Mouse (Mus musculus): ENCODE data around the gene Eef2. TPM values are rescaled to one million over a fixed set of nuclear protein-coding genes. Genes with fewer than 3 reads are reported as not detected.

Gene Eef2
- 1,507 and 1,673 TPM in 2 replicates for polyA plus RNA-seq (2012; rRNA removed)

DNA sequence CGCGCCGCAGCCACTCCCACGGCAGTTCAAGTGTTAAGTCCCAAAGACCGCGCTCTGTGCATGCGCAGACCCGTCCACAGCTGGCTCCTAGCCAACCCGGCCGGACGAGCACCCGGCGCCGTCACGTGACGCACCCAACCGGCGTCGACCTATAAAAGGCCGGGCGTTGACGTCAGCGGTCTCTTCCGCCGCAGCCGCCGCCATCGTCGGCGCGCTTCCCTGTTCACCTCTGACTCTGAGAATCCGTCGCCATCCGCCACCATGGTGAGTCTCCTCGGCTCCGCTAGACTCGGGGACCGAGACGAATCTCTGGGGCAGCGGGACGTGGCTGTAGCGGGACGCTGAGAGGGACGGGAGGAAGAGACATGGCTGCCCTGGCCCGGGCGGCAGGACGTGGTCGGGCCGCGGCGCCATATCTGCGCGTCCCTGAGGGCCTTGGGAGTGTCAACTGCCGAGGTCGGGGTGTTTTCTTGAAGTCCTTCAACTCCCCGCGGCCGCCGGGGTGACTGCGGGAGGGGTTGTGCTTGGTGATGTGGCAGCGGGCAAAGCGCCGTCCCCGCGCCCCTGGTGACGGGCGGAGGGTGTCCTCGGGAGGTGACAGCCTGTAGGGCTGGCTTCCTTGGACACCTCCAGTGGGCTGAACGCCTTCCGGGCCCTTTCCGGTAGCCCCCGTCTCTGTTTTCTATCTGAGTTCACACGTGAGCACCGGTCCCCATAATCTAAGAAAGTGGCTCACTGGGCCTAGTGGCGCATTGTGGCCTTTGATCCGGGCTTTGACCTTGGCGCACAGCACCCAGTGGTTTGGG lies at the start of gene Eef2:
Eef2 (plus strand) TSS at position 166 of the 806 bp plus-strand sequence.
- Histone ChIP-seq H3K4me3 (ENCODE audit: control insufficient read depth, low read depth, low read length) (peak within 1 kb of the TSS; percentile 94), H3K4me1 (ENCODE audit: control insufficient read depth, insufficient read depth, low read length) (peaks cover 24% of the 10 kb centered on the region), H3K36me3 (ENCODE audit: control insufficient read depth, insufficient read depth, low read length) (no peaks in the 10 kb centered on the region; the same call in none of the 2 replicates), H3K27me3 (ENCODE audit: control insufficient read depth, insufficient read depth, low read length) (no peaks in the 10 kb centered on the region), H3K27ac (ENCODE audit: control insufficient read depth, insufficient read depth, low read depth, low read length) (peak within 1 kb of the TSS; percentile 97)
- TF ChIP-seq CTCF (IDR thresholded peaks at IDR 0.05; ENCODE audit: control insufficient read depth, insufficient read depth, insufficient replicate concordance, low read depth, low read length) (peak; percentile 2; the same call in 1 of the 2 replicates), POLR2A (IDR thresholded peaks at IDR 0.05; ENCODE audit: control insufficient read depth, low read depth, low read length) (peak; percentile 100)

DNA sequence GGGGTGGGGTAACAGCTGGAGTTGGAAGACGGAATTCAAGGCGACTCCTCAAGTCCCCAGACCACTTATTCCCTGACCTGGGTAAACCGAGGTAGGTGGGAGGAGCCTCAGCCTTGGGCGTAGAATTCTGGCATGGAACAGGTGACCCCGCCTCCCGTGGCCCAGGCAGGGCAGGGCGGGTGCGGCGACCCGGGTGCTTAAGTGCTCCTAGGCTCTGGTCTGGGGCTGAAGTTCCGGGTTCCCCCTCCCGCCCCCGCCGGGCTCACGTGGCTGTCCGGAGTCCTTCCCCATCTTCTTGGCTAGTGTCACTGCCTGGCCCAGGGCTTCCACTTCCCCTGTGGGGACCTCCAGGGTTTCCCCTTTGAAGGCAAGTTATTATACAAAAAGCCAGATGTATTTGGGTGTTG lies 42.2 kb upstream of the Eef2 start:
- H3K27ac ChIP-seq (ENCODE audit: control insufficient read depth, insufficient read depth, low read depth, low read length) = 0 out of 2 replicates have a peak overlapping the region, but pooled peaks have one; percentile 5
- H3K4me1 ChIP-seq (ENCODE audit: control insufficient read depth, insufficient read depth, low read length) = peaks cover 39% of the 10 kb centered on the region
- H3K4me3 ChIP-seq (ENCODE audit: control insufficient read depth, low read depth, low read length) = peak overlapping the region; percentile 11
- H3K27me3 ChIP-seq (ENCODE audit: control insufficient read depth, insufficient read depth, low read length) = no peaks in the 10 kb centered on the region
- TF ChIP-seq POLR2A (IDR thresholded peaks at IDR 0.05; ENCODE audit: control insufficient read depth, low read depth, low read length) (no peak), CTCF (IDR thresholded peaks at IDR 0.05; ENCODE audit: control insufficient read depth, insufficient read depth, insufficient replicate concordance, low read depth, low read length) (no peak)
- H3K36me3 ChIP-seq (ENCODE audit: control insufficient read depth, insufficient read depth, low read length) = no peaks in the 10 kb centered on the region

DNA sequence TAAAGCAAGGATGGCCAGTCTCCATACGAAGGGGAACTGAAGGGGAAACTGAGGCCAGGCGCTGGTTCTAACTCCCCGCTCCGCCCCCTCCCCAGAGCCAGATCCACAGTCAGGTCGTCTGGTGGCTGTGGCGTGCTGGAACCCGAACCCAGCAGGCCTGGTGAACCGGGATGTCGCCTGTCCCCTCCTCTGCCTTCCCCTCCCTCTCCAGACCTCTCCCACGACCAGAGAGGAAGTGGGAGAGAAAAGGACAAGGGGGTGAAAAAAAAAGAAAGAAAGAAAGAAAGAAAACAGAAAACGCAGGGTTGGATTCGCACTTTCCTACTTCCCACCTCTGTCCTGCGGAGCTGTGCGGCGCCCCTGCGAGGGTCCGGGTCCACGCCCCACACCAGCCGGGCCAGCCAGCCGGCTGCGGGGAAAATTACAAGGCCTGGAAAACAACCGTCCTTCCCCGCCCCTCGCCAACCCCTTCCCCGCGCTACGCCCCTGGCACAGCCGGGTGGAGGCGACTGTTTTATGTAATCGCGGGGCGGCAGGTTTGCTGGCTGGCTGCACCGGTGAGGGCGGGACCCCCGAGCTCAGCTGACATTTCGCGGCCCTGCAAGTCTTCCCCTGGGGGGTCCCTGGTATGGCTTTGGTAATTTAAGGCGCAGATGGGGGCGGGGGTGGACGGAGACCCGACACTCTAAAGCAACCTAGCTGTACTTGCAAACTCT lies 41.3 kb upstream of the Eef2 start, which contains the start of gene Zbtb7a:
Zbtb7a (plus strand) TSS at position 255 of the 716 bp plus-strand sequence.
- Histone ChIP-seq H3K4me3 (ENCODE audit: control insufficient read depth, low read depth, low read length) (peak within 1 kb of the TSS; percentile 79), H3K36me3 (ENCODE audit: control insufficient read depth, insufficient read depth, low read length) (no peaks in the 10 kb centered on the region), H3K27me3 (ENCODE audit: control insufficient read depth, insufficient read depth, low read length) (no peaks in the 10 kb centered on the region), H3K4me1 (ENCODE audit: control insufficient read depth, insufficient read depth, low read length) (peaks cover 39% of the 10 kb centered on the region), H3K27ac (ENCODE audit: control insufficient read depth, insufficient read depth, low read depth, low read length) (peak within 1 kb of the TSS; percentile 55)
- TF ChIP-seq CTCF (IDR thresholded peaks at IDR 0.05; ENCODE audit: control insufficient read depth, insufficient read depth, insufficient replicate concordance, low read depth, low read length) (no peak), POLR2A (IDR thresholded peaks at IDR 0.05; ENCODE audit: control insufficient read depth, low read depth, low read length) (no peak; the same call in 1 of the 2 replicates)

DNA sequence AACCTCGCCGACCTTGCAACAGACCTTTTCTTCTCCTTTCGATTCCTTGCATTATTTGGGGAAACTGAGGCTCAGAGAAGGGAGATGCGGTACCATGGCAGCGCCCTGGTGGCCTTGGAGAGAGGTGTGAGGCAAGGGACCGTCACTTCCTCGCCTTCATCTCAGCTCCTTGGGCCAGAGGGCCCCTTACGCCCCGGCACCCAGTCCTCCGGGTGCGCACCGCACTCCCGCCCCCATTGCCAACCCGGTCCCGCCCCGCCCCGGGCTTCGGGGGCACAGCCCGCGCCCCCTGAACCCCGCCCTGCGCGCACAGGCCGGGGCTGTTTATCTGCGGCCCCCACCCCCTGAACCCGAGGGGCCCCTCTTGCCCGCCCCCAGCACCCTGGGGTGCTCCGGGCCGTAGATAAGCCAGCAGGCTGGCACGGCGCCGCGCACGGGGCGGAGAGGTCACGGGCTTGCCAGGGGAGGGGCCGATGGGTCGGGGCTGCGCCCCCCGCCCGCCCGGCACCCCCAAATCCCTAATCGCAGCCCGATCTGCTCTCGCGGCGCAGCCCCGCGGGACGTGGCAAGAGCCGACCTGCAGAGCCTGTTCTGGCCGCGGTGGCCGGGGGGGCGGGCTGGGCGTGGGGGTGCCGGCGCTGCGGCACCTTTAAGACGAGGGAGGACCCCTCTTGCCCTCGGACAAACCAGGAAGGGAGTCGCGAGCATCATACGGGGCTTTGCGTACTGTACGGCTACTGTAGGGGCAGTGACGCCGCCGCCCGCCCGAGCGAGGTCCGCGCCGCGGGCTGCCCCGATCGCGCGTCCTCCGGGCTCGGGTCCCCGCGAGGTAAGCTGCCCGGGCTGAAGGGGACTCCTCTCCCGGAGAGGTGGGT lies 40.4 kb upstream of the Eef2 start:
- peak overlapping the region; percentile 84 for H3K27ac ChIP-seq (ENCODE audit: control insufficient read depth, insufficient read depth, low read depth, low read length)
- H3K36me3 ChIP-seq (ENCODE audit: control insufficient read depth, insufficient read depth, low read length) = no peaks in the 10 kb centered on the region
- H3K4me3 ChIP-seq (ENCODE audit: control insufficient read depth, low read depth, low read length) = peak overlapping the region; percentile 79
- no peaks in the 10 kb centered on the region for H3K27me3 ChIP-seq (ENCODE audit: control insufficient read depth, insufficient read depth, low read length)
- TF ChIP-seq POLR2A (IDR thresholded peaks at IDR 0.05; ENCODE audit: control insufficient read depth, low read depth, low read length) (no peak), CTCF (IDR thresholded peaks at IDR 0.05; ENCODE audit: control insufficient read depth, insufficient read depth, insufficient replicate concordance, low read depth, low read length) (no peak)
- H3K4me1 ChIP-seq (ENCODE audit: control insufficient read depth, insufficient read depth, low read length) = peaks cover 38% of the 10 kb centered on the region

DNA sequence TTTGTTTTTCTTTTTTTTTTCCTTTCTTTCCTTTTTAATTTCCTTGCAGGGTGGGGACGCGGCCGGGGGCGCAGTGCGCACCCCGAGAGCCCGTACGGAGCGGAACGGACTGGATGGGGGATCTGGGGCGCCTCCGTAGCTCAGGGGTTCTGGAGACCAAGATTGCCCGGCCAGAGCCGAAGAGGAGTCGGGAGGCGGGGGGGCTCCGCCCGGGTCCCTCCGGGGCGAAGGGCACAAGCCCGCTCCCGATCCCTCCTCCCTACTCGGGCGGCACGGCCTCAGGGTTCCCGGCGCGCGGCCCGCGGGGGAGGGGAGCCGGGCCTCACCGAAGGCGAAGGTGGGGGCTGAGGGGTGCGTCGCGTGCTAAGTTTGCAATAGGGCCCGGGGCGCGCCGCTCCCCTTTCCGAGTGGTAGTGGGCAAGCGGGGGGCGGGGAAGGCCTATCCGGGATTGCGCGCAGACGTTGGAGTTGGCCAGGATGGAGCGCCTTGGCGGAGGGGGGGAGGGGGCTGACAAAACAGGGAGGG lies 39.7 kb upstream of the Eef2 start:
- H3K4me3 ChIP-seq (ENCODE audit: control insufficient read depth, low read depth, low read length) = peak overlapping the region; percentile 79
- peaks cover 38% of the 10 kb centered on the region for H3K4me1 ChIP-seq (ENCODE audit: control insufficient read depth, insufficient read depth, low read length)
- TF ChIP-seq POLR2A (IDR thresholded peaks at IDR 0.05; ENCODE audit: control insufficient read depth, low read depth, low read length) (no peak), CTCF (IDR thresholded peaks at IDR 0.05; ENCODE audit: control insufficient read depth, insufficient read depth, insufficient replicate concordance, low read depth, low read length) (no peak)
- H3K27me3 ChIP-seq (ENCODE audit: control insufficient read depth, insufficient read depth, low read length) = no peaks in the 10 kb centered on the region
- H3K36me3 ChIP-seq (ENCODE audit: control insufficient read depth, insufficient read depth, low read length) = no peaks in the 10 kb centered on the region
- H3K27ac ChIP-seq (ENCODE audit: control insufficient read depth, insufficient read depth, low read depth, low read length) = peak overlapping the region; percentile 84

DNA sequence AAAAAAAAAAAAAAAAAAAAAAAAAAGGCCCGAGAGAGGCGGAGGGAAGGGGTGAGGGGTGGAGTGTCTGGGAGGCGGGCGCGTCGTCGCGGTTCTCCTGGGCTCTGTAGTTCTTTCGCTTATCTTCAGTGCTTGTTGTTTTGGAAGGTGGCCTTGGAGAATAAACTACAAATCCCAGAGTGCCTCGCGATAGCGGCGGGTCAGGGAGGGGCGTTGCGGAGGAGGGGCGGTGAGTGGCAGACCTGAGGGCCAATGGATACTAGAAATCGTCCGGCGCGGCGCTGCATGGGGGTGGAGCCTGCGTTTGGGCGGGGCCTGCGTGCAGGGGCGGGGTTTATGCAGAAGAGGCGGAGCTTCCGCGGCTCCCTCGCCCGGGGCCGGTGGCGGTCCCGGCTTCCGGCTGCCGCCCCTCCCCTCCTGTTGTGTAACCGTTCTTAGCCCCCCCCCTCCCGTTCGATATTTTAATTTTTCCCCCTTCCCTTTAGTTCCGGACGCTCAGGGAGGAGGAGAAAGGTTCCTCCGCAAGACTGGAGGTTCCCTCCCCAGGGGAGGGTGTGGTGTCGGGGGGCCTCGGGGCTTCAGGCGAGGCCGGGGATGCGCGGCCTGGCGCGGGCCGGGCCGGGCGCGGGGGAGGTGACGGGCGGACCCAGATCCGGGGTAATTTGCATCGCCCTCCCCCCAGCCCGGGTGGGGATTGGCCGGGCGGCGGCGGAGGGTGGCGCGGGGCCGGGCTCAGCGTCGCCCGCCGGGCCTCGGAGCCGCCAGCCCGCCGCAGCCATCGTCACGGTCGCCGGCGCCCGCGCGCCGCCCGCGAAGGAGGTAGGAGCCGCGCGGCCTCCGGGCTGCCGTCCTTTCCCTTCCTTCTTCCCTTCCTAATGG lies 38.9 kb upstream of the Eef2 start:
- Histone ChIP-seq H3K4me1 (ENCODE audit: control insufficient read depth, insufficient read depth, low read length) (peaks cover 38% of the 10 kb centered on the region), H3K36me3 (ENCODE audit: control insufficient read depth, insufficient read depth, low read length) (no peaks in the 10 kb centered on the region), H3K27me3 (ENCODE audit: control insufficient read depth, insufficient read depth, low read length) (no peaks in the 10 kb centered on the region), H3K27ac (ENCODE audit: control insufficient read depth, insufficient read depth, low read depth, low read length) (peak overlapping the region; percentile 89), H3K4me3 (ENCODE audit: control insufficient read depth, low read depth, low read length) (peak overlapping the region; percentile 94)
- TF ChIP-seq CTCF (IDR thresholded peaks at IDR 0.05; ENCODE audit: control insufficient read depth, insufficient read depth, insufficient replicate concordance, low read depth, low read length) (no peak), POLR2A (IDR thresholded peaks at IDR 0.05; ENCODE audit: control insufficient read depth, low read depth, low read length) (no peak; the same call in 1 of the 2 replicates)
